Mouse (Mus musculus) embryonic fibroblast, embryonic 13.5 days (primary cell): ENCODE measurements around the gene Cacna1c.

ENCODE experiments used
- CTCF ChIP-seq: IDR thresholded peaks from 2 replicates; pipeline ENCODE4 v1.5.1; 2011; ENCODE audit warnings: mild to moderate bottlenecking, control low read depth, low read length, moderate library complexity, borderline replicate concordance; ENCODE audit not compliant: insufficient read depth
- POLR2A ChIP-seq: IDR thresholded peaks from 2 replicates; pipeline ENCODE4 v1.6.1; 2011; ENCODE audit warnings: low read depth, mild to moderate bottlenecking, control low read depth, low read length, moderate library complexity

GRCm38 (mm10) chr6:119218591-119218990, 22.4 kb upstream of the Cacna1c start:
- TF ChIP-seq POLR2A (no peak), CTCF (no peak)
